Mouse (Mus musculus) C2C12 (cell line): ENCODE results near the gene Ltbp3. TPM values are rescaled to one million over a fixed set of nuclear protein-coding genes. Genes with fewer than 3 reads are reported as not detected.

Experiments
- H3K27me3 ChIP-seq: one replicate; pipeline ENCODE4 v1.6.1; 2011; ENCODE audit not compliant: control insufficient read depth, insufficient read depth, insufficient read length
- H3K36me3 ChIP-seq: one replicate; pipeline ENCODE4 v1.6.1; 2011; ENCODE audit not compliant: control insufficient read depth, insufficient read depth
- H3K4me3 ChIP-seq: one replicate; pipeline ENCODE4 v1.5.1; 2011; ENCODE audit warnings: mild to moderate bottlenecking, control low read depth; ENCODE audit not compliant: poor library complexity, insufficient read depth, severe bottlenecking
- H3K79me2 ChIP-seq: one replicate; pipeline ENCODE4 v1.6.1; 2011; ENCODE audit not compliant: control insufficient read depth, insufficient read depth
- H3K79me3 ChIP-seq: one replicate; pipeline ENCODE4 v1.6.1; 2011; ENCODE audit warnings: low read depth, control low read depth
- H3ac ChIP-seq: one replicate; pipeline ENCODE3; 2011; ENCODE audit warnings: low read depth; ENCODE audit not compliant: control insufficient read depth, insufficient read length
- CEBPB ChIP-seq: IDR thresholded peaks from one replicate; pipeline ENCODE4 v1.6.1; 2011; ENCODE audit warnings: low read depth, mild to moderate bottlenecking, control low read depth, moderate library complexity
- CTCF ChIP-seq: IDR thresholded peaks from one replicate; pipeline ENCODE4 v1.5.1; 2011; ENCODE audit not compliant: control insufficient read depth, insufficient read depth, insufficient read length
- FOSL1 ChIP-seq: IDR thresholded peaks from one replicate; pipeline ENCODE4 v1.8.0; 2011; ENCODE audit warnings: mild to moderate bottlenecking, low read length; ENCODE audit not compliant: poor library complexity, insufficient read depth, severe bottlenecking
- MAX ChIP-seq: IDR thresholded peaks from one replicate; pipeline ENCODE4 v1.6.1; 2011; ENCODE audit warnings: mild to moderate bottlenecking, control low read depth
- MYOD1 ChIP-seq: IDR thresholded peaks from one replicate; pipeline ENCODE4 v1.6.1; 2011; ENCODE audit warnings: low read depth; ENCODE audit not compliant: control insufficient read depth, insufficient read length
- MYOG ChIP-seq: IDR thresholded peaks from one replicate; pipeline ENCODE4 v1.6.1; 2011; ENCODE audit not compliant: control insufficient read depth, insufficient read length; ENCODE audit errors: extremely low read depth
- USF1 ChIP-seq: IDR thresholded peaks from one replicate; pipeline ENCODE4 v1.6.1; 2011; ENCODE audit warnings: low read depth, mild to moderate bottlenecking, control low read depth, moderate library complexity
- polyA plus RNA-seq: library from polyadenylated mRNA; unstranded; fragments of >200 nt; fragmentation: generic; extraction: Trizol; gene quantifications from one replicate; pipeline ENCODE4 v1.2.1, GENCODE M21; 2012; ENCODE audit warnings: missing spikeins

The Ltbp3 gene
- polyA plus RNA-seq, 1 experiment, result 128 TPM

DNA sequence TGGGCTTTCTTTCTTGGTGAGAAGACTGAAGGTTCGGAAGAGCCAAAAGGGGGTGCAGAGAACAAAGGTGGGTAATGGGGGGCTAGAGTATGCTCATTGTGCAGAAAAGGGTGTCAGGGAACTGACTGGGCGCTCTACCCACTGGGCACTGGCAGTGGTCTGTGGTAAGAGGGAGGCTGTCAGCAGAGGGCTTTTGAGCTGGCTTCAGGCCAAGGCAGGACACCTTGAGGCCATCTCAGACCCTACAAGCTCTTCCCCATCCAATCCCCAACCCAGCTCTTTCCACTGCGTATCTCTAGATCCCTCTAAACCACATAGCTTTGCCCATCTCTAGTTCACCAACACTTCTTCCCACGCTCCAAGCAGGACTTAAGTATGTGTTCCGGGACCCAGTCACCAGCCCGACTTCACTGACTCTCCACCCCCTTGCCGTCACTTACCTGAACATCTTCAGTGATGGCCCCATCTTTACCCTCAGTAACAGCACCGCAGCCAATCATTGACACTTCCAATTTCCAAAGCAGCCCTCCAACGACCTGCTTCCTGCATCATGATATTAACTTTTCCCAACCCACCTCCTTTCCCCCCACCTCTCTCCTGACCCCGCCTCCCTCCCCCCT, 44.4 kb downstream of the Ltbp3 start:
- Histone ChIP-seq H3ac (no peak overlapping the region), H3K79me2 (no peaks in the 10 kb centered on the region), H3K79me3 (no peaks in the 10 kb centered on the region), H3K36me3 (no peaks in the 10 kb centered on the region), H3K4me3 (no peak overlapping the region), H3K27me3 (no peaks in the 10 kb centered on the region)
- no peak for TF ChIP-seq CTCF
- TF ChIP-seq MYOD1, result no peak
- no peak for TF ChIP-seq CEBPB
- TF ChIP-seq FOSL1, result no peak
- TF ChIP-seq MAX, result no peak
- no peak for TF ChIP-seq USF1
- no peak for TF ChIP-seq MYOG

DNA sequence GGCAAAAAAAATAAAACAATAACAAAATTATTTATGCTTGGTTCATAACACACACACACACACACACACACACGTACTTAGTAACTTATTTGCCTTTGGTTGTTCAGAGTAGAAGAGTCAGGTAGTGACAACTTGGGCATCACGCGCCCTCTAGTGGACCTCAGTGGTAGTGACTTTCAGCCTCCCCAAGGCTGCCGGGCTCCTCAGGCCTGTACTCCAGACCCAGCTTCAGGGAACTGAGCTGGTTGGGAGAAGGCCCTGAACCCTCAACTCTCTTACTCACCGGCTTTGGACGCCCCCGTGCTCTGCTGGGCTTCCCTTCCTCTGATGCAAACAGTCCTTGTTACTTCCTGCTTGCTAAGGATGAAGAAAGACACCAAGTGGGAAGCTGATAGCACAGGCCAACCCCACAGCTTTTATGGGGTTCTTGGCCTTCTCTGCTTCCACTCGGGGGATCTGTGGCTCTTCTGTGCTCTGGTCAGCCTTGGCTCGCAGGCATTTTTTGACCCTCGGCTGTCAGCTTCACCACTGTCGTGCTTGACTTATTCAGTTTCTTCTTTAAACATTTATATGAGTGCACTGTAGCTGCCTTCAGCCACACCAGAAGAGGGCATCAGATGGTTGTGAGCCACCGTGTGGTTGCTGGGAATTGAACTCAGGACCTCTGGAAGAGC, 45.9 kb downstream of the Ltbp3 start:
- H3K27me3 ChIP-seq, result no peaks in the 10 kb centered on the region
- H3K36me3 ChIP-seq, result no peaks in the 10 kb centered on the region
- H3K79me2 ChIP-seq, result no peaks in the 10 kb centered on the region
- no peaks in the 10 kb centered on the region for H3K79me3 ChIP-seq
- H3K4me3 ChIP-seq, result no peak overlapping the region
- no peak overlapping the region for H3ac ChIP-seq
- peak; percentile 59 for TF ChIP-seq CTCF
- TF ChIP-seq USF1, result no peak
- no peak for TF ChIP-seq CEBPB
- no peak for TF ChIP-seq MAX
- no peak for TF ChIP-seq MYOD1

DNA sequence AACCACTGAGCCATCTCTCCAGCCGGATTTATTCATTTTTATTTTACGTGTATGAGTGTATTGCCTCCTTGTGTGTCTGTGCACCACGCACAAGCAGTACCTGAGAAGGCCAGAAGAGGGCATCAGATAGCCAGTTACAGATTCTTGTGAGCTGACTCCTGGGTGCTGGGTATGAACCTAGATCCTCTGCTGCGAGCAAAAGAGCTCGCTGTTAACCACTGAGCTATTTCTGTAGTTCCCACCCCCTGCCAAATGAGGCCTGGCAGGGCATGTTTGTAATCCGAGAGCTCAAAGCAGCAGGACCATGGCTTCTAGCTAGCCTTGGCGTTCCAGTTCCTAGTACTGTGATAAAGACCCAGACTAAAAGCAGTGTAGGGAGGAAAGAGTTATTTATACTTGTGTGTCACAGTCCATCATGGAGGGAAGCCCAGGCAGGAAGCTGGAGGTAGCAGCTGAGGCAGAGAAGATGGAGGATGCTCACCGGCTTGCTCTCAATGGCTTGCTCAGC, 46.5 kb downstream of the Ltbp3 start:
- Histone ChIP-seq H3ac (no peak overlapping the region), H3K36me3 (no peaks in the 10 kb centered on the region), H3K79me3 (no peaks in the 10 kb centered on the region), H3K4me3 (no peak overlapping the region), H3K27me3 (no peaks in the 10 kb centered on the region), H3K79me2 (no peaks in the 10 kb centered on the region)
- TF ChIP-seq MYOD1 (peak; percentile 17), CEBPB (no peak), CTCF (peak; percentile 58), USF1 (no peak), MAX (peak; percentile 31)

DNA sequence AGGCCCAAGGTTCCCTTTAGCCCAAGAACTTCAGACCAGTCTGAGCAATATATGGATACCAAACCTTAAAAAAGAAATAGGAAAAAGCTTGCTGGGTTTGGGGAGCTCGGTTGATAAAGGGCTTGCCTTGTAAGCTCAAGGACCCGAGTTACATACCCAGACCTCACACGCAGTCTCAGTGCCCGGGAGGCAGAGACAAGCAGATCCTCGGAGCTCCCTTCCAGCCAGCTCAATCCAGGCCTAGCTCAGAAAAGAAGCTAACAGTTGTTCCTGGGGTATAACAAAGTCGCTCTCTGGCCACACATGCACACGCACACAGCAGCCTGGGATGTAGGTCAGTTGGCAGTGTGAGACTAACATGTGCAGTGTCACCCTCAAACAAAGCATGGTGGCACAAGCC, 47.2 kb downstream of the Ltbp3 start:
- no peaks in the 10 kb centered on the region for H3K79me3 ChIP-seq
- H3K36me3 ChIP-seq, result no peaks in the 10 kb centered on the region
- no peaks in the 10 kb centered on the region for H3K79me2 ChIP-seq
- no peak overlapping the region for H3ac ChIP-seq
- H3K4me3 ChIP-seq, result no peak overlapping the region
- no peaks in the 10 kb centered on the region for H3K27me3 ChIP-seq
- TF ChIP-seq MYOD1 (no peak), CTCF (no peak), MAX (no peak)

DNA sequence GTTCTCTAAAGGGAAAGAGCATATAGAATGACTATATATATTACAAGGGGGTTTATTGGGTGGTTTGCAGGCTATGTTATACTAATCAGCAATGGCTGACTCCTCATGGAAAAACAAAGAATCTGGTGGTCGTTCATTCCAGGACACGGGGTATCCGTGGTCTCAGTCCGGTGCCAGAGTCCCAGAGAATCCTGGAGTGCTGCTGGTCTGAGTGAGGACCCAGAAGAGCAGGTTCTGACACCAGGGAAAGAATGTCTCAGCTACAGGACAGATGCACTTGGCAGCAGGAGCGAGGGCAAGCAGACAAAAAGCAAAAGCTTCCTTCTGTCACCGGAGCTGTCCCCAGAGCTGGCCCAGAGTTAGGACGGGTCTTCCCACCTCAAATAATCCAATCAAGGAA, 47.9 kb downstream of the Ltbp3 start:
- H3K79me2 ChIP-seq, result no peaks in the 10 kb centered on the region
- no peak overlapping the region for H3K4me3 ChIP-seq
- no peaks in the 10 kb centered on the region for H3K79me3 ChIP-seq
- H3ac ChIP-seq, result no peak overlapping the region
- no peaks in the 10 kb centered on the region for H3K36me3 ChIP-seq
- TF ChIP-seq MYOG (no peak), FOSL1 (no peak), MYOD1 (no peak), CTCF (no peak), CEBPB (no peak), USF1 (no peak), MAX (no peak)
- H3K27me3 ChIP-seq, result no peaks in the 10 kb centered on the region

DNA sequence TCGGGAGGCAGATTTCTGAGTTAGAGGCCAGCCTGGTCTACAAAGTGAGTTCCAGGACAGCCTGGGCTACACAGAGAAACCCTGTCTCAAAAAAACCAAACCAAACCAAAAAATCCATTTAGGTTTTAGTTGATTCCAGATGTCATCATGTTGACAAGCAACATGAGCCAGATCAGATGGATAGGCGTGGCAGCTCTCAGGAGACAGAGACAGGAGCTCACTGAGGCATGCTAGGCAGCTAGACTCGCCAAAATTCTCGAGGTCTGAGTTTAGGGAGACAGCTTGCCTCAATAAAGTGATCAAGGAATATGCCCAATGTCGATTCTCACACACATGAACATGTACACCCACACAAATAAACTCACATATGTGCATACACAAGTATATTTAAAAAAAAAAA, 48.4 kb downstream of the Ltbp3 start:
- Histone ChIP-seq H3K79me2 (no peaks in the 10 kb centered on the region), H3K4me3 (no peak overlapping the region), H3K79me3 (no peaks in the 10 kb centered on the region), H3K27me3 (no peaks in the 10 kb centered on the region), H3ac (no peak overlapping the region), H3K36me3 (no peaks in the 10 kb centered on the region)
- no peak for TF ChIP-seq MYOD1
- no peak for TF ChIP-seq USF1
